Mouse (Mus musculus) intestine, postnatal 0 days (tissue): ENCODE results near the gene Pdgfb. TPM values are rescaled to one million over a fixed set of nuclear protein-coding genes. Genes with fewer than 3 reads are reported as not detected.

ENCODE experiments used
- ATAC-seq: fragments of 200-750 bp; cut with Nextera tagmentation; 2 replicates; pipeline ENCODE4 v1.8.0; 2017; ENCODE audit warnings: mild to moderate bottlenecking, moderate TSS enrichment, moderate library complexity
- H3K27ac ChIP-seq: fragments of 300-500 bp; sonication (generic); 2 replicates; pipeline ENCODE4 v1.5.1; 2014; ENCODE audit warnings: mild to moderate bottlenecking, low read depth, low read length, moderate library complexity
- H3K27me3 ChIP-seq: fragments of 300-500 bp; sonication (generic); replicated peaks from 2 replicates; pipeline ENCODE4 v1.6.1; 2014; ENCODE audit warnings: low read length, mixed read lengths; ENCODE audit not compliant: control insufficient read depth, insufficient read depth
- H3K36me3 ChIP-seq: fragments of 300-500 bp; sonication (generic); 2 replicates; pipeline ENCODE4 v1.6.1; 2014; ENCODE audit warnings: mild to moderate bottlenecking, moderate library complexity; ENCODE audit not compliant: control insufficient read depth, insufficient read depth
- H3K4me1 ChIP-seq: fragments of 300-500 bp; sonication (generic); replicated peaks from 2 replicates; pipeline ENCODE4 v1.6.1; 2014; ENCODE audit warnings: antibody characterized with exemption, low read length, mixed read lengths; ENCODE audit not compliant: control insufficient read depth, insufficient read depth
- H3K4me2 ChIP-seq: fragments of 300-500 bp; sonication (generic); replicated peaks from 2 replicates; pipeline ENCODE4 v1.6.1; 2014; ENCODE audit warnings: low read depth, mild to moderate bottlenecking, moderate library complexity
- H3K4me3 ChIP-seq: fragments of 300-500 bp; sonication (generic); 2 replicates; pipeline ENCODE4 v1.5.1; 2014; ENCODE audit warnings: low read depth, low read length
- H3K9ac ChIP-seq: fragments of 300-500 bp; sonication (generic); 2 replicates; pipeline ENCODE4 v1.6.1; 2014; ENCODE audit warnings: mild to moderate bottlenecking, low read depth, low read length
- H3K9me3 ChIP-seq: fragments of 300-500 bp; sonication (generic); 2 replicates; pipeline ENCODE4 v1.6.1; 2016; ENCODE audit warnings: mixed run types; ENCODE audit not compliant: control insufficient read depth
- CTCF ChIP-seq: sonication (generic); IDR thresholded peaks from 2 replicates; pipeline ENCODE4 v1.5.1; 2016; ENCODE audit warnings: low read depth, mild to moderate bottlenecking, control low read depth, antibody characterized with exemption, moderate library complexity
- WGBS: fragments of 180-500 bp; shearing (Covaris S2); extraction: QIAGEN DNeasy Blood & Tissue Kit; methylation state at CpG from one replicate; pipeline ENCODE4 v1.1.7; 2014; 5-methylcytosine and 5-hydroxymethylcytosine counted together
- polyA plus RNA-seq: library from polyadenylated mRNA; unstranded; fragments of >200 nt; fragmentation: Nextera tagmentation; extraction: Ambion mirVana; gene quantifications from 2 replicates; pipeline ENCODE4 v1.2.1, GENCODE M21; 2015

Gene Pdgfb
- polyA plus RNA-seq, 1 experiment from 2014 or later: 6.9 TPM

DNA sequence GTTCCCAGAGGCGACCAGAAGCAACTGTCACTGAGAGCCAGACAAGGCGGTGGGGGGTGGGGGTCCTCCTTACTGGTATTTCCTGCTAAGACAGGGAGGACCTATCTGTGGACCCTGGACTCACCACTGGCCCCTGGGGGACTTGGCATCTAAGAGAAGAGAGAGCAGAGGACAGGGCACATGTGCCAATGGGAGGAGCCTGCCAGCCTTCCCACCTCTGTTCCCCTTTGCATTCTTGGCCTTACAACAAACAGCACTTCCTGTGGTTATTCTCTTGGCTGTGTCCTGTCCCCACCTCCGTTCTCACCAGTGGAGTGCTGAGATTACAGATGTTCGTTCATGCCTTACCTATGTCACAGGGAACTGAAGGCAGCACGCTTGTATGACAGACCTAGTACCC is 14.1 kb upstream of the Pdgfb start:
- no peak overlapping the region for H3K4me2 ChIP-seq
- no peak for TF ChIP-seq CTCF
- no peaks in the 10 kb centered on the region for H3K9me3 ChIP-seq
- no peaks in the 10 kb centered on the region for H3K27me3 ChIP-seq
- 76% methylated on average over 5 of the region's 5 CpGs for WGBS
- H3K4me1 ChIP-seq: no peaks in the 10 kb centered on the region
- no peak overlapping the region for H3K4me3 ChIP-seq
- no peak overlapping the region for H3K27ac ChIP-seq
- no peak for ATAC-seq
- H3K36me3 ChIP-seq: no peaks in the 10 kb centered on the region
- no peak overlapping the region for H3K9ac ChIP-seq

DNA sequence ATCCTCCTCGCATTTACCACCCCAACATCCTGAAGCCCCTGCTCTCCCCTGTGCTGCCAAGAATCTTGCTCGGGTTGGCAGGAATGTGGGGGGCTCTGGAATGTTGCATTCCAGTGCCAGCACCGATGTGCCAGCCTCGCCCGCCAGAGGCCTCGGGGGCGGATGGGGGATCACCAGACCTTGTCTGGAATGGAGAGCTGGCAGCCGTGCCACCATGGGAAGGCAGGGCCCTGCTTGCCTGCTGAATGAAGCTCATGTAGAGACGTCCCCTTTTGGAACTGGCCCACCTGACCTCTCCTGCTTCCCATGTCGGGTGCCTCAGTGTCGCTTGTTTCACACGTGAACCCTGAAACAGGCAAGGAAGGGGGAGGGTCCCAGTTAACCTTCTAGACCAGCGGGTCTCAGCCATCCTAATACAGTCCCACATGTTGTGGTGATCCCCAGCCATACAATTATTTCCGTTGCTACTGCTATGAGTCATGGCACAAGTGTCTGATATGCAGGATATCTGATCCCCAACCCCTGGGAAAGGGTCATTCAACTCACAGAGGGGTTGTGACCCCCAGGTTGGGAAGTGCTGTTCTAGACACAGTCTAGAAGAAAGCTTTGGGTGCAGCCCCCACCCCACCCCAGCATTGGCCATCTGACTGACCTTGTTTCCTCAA is 12.0 kb upstream of the Pdgfb start:
- H3K27ac ChIP-seq: no peak overlapping the region
- H3K4me1 ChIP-seq: no peaks in the 10 kb centered on the region
- no peaks in the 10 kb centered on the region for H3K27me3 ChIP-seq
- TF ChIP-seq CTCF: no peak
- no peak overlapping the region for H3K9ac ChIP-seq
- no peaks in the 10 kb centered on the region for H3K9me3 ChIP-seq
- H3K4me2 ChIP-seq: no peak overlapping the region
- H3K36me3 ChIP-seq: no peaks in the 10 kb centered on the region
- H3K4me3 ChIP-seq: no peak overlapping the region
- ATAC-seq: no peak
- WGBS: 80% methylated on average over 14 of the region's 14 CpGs

DNA sequence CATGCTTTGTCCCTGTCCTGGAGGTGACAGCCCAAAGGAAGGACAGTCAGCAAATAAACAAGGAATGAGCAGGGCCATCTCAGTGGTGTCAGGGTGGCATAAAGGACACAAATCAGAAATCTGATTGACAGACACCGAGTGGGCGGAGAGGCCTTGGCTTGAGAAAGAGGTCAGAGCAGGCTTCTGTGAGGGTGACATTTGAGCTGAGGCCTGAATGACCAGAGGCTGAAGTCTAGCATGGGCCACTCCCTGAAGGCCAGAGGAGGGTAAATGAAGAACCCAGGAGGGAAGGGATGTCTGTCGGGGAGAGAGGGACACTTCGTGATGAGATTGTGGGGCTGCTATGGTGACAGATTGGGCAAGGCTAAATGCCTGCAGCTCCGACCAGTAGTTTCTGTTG is 11.3 kb upstream of the Pdgfb start:
- Histone ChIP-seq H3K9ac (no peak overlapping the region), H3K9me3 (no peaks in the 10 kb centered on the region), H3K4me1 (no peaks in the 10 kb centered on the region), H3K27me3 (no peaks in the 10 kb centered on the region), H3K36me3 (no peaks in the 10 kb centered on the region), H3K4me2 (no peak overlapping the region), H3K4me3 (no peak overlapping the region), H3K27ac (no peak overlapping the region)
- TF ChIP-seq CTCF: no peak
- WGBS: 74% methylated on average over 5 of the region's 5 CpGs
- no peak for ATAC-seq

DNA sequence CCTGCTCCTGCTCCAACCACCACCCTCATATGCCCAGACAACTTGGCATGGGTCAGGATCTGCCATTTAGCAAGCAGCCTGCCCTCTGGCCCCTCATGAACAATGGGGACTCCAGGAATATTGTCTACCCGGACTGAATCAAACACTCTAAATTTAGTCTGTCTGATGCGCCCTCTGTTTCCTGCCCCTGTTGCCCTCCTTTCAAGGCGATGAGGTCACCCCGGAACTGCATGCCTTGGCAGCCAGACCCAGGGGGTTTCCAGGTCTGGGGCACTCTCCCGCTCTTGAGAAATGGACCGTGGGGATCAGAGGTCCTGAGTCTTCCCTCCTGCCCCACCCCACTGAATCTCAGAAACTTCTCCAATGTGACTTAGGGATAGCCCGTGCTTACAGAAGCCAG is 10.8 kb upstream of the Pdgfb start:
- H3K36me3 ChIP-seq: no peaks in the 10 kb centered on the region
- TF ChIP-seq CTCF: no peak
- WGBS: 70% methylated on average over 7 of the region's 7 CpGs
- H3K9ac ChIP-seq: no peak overlapping the region
- ATAC-seq: no peak
- no peak overlapping the region for H3K27ac ChIP-seq
- H3K27me3 ChIP-seq: no peaks in the 10 kb centered on the region
- no peaks in the 10 kb centered on the region for H3K9me3 ChIP-seq
- H3K4me1 ChIP-seq: no peaks in the 10 kb centered on the region
- no peak overlapping the region for H3K4me3 ChIP-seq
- no peak overlapping the region for H3K4me2 ChIP-seq

DNA sequence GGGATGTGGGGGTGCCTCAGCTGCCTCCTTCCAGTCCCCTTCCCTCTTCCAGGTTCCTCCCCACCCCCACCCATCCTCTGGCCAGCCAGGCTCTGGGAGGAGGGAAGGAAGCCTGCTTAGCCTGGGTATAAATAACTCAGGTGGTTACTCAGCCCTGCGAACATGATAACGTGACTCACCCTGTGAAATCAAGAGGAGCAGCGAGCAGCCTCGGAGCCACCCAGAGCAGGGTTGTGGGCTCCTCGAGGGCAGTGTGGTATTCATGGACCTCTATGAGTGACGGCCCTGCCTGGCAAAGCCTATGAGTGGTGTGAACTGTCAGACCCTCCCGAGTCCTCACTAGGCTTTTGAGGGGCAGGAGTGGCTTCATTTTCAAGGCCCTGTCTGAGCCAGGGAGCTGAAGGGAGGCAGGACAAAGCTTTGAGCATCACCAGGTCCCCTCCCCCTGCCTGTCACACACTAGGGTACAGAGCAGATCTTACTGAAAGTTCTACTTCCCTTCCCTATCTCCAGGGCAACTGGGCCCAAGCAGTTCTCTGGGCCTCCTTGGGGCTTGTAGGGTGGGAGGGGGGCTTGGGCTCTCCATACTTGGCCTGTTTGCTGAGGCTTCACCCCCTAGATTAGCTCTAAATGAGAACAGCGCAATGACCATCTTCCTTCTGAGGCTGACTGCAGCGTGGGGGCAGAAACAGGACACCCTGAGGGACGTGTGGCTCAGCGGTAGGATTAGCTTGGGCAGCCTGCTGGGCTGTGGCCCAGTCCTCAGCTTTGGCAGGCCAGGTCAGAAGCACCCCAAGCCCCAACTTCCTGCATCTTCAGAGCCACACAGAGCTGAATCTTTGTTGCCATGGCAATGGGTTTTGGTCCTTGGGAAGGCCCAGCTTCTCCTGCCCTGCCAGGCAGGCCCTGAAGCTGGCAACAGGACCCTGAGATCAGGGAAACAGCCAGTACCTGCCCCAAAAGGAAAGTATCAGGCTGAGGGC is 9.8 kb upstream of the Pdgfb start:
- H3K9ac ChIP-seq: no peak overlapping the region
- no peaks in the 10 kb centered on the region for H3K27me3 ChIP-seq
- no peaks in the 10 kb centered on the region for H3K36me3 ChIP-seq
- 48% methylated on average over 11 of the region's 11 CpGs for WGBS
- no peak overlapping the region for H3K4me2 ChIP-seq
- no peak overlapping the region for H3K27ac ChIP-seq
- no peak overlapping the region for H3K4me3 ChIP-seq
- H3K9me3 ChIP-seq: no peaks in the 10 kb centered on the region
- H3K4me1 ChIP-seq: no peaks in the 10 kb centered on the region
- ATAC-seq: no peak
- TF ChIP-seq CTCF: no peak

DNA sequence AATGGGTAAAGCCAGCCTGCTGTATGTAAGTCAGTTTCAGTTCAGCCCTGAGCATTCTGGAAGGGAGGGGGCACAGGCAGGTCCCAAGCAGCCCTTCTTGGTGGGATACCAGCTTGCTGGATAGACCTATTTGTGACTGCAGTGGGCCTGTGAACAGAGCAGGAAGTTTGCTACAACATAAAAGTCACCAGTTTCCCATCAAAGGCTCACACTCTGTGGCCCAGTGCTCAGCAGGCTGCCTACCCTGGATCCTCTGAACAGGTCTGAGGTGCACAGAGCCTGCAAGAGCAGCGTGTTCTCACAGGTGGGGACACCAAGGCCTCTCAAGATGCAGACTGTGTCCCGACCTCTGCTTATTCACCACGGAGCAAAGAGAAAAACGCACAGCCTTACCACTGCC is 5.7 kb upstream of the Pdgfb start:
- Histone ChIP-seq H3K4me1 (no peaks in the 10 kb centered on the region), H3K27me3 (no peaks in the 10 kb centered on the region), H3K4me2 (no peak overlapping the region), H3K9ac (no peak overlapping the region), H3K36me3 (no peaks in the 10 kb centered on the region), H3K4me3 (no peak overlapping the region), H3K27ac (no peak overlapping the region), H3K9me3 (no peaks in the 10 kb centered on the region)
- TF ChIP-seq CTCF: no peak
- 55% methylated on average over 4 of the region's 4 CpGs for WGBS
- no peak for ATAC-seq
